Mouse (Mus musculus) bone marrow macrophage, adult 2 months (primary cell): Measurements from ENCODE around the gene Zfp385b. TPM values are rescaled to one million over a fixed set of nuclear protein-coding genes. Genes with fewer than 3 reads are reported as not detected.

Experiments used
- H3K27ac ChIP-seq: 2 replicates; pipeline ENCODE4 v1.5.1; 2012; ENCODE audit warnings: low read depth, low read length; ENCODE audit not compliant: insufficient read depth
- H3K4me1 ChIP-seq: 2 replicates; pipeline ENCODE4 v1.6.1; 2012; ENCODE audit warnings: low read length; ENCODE audit not compliant: control insufficient read depth, insufficient read depth
- H3K4me3 ChIP-seq: 2 replicates; pipeline ENCODE4 v1.5.1; 2012; ENCODE audit warnings: mild to moderate bottlenecking, low read length, moderate library complexity; ENCODE audit not compliant: insufficient read depth
- CTCF ChIP-seq: IDR thresholded peaks from 2 replicates; pipeline ENCODE4 v1.5.1; 2012; ENCODE audit warnings: low read depth, mild to moderate bottlenecking, low read length, moderate library complexity
- POLR2A ChIP-seq: IDR thresholded peaks from 2 replicates; pipeline ENCODE4 v1.6.1; 2012; ENCODE audit warnings: mild to moderate bottlenecking, low read depth, low read length, borderline replicate concordance
- polyA plus RNA-seq: library from polyadenylated mRNA; stranded (reverse); fragments of >200 nt; gene quantifications from 2 replicates; pipeline ENCODE4 v1.2.4, GENCODE M21; 2012; ENCODE audit not compliant: missing spikeins, insufficient read depth, insufficient read length

Gene Zfp385b
- polyA plus RNA-seq, 1 experiment, result not detected

DNA sequence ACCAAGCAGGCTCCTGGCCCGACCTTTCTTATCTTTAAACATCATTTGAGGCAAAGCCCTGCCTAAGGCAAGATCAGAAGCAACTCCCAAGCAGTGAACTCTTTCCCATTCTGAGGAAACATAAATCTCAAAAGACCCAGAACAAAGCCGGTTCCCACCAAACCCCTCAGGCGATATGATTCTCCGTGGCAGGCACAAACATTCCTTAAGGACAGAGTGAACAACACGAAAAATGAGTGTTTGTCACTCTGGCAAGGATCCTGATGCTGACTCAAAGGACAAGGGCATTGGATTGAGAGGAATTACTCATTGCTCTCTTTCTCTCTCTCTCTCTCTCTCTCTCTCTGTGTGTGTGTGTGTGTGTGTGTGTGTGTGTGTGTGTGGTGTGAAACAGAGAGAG lies 105.6 kb downstream of the Zfp385b start:
- TF ChIP-seq POLR2A, result no peak
- no peak for TF ChIP-seq CTCF
- Histone ChIP-seq H3K4me1 (no peaks in the 10 kb centered on the region), H3K27ac (no peak overlapping the region), H3K4me3 (no peak overlapping the region)

DNA sequence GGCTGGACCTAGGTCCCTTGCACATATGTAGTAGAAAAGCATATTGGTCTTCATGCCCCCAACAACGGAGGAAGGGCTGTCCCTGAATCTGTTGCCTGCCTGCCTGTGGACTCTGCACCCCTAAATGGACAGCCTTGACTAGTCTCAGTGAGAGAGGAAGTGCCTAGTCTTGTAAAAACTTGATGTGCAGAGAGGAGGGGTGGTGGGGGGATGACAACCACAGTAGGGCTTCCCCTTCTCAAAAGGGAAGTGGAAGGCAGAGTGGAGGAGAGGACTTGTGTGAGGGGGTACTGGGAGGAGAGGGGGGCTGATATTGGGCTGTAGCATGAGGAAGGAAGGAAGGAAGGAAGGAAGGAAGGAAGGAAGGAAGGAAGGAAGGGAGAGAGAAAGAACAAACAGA lies 107.7 kb downstream of the Zfp385b start:
- Histone ChIP-seq H3K27ac (no peak overlapping the region), H3K4me1 (no peaks in the 10 kb centered on the region), H3K4me3 (no peak overlapping the region)
- TF ChIP-seq POLR2A (no peak), CTCF (no peak)

DNA sequence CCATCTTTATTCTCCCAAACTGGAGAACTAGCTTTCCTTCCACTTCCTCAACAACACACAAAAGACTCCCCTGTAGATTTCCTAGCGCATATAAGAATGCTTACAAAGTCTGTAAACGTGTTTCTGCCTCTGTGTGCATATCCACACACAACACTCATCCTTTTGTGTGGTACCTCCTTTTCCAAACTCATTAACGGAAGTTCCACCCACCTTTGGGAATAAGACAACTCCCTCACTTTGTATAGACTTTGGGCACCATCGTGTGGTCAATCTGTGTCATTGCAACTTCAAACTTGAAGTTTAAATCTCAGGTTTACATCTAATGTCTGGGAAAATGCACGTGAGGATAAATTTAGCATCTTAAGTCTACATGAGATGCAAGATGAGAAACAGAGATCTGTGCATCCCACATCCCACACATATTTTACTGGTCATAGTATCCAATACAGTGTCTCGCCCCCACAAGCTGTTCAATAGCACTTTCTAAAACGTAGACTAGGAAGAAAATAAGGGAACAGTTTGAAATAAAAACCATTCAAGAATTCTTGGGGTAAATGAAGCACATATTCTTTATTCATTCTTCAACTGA lies 110.1 kb downstream of the Zfp385b start:
- H3K4me3 ChIP-seq, result no peak overlapping the region
- no peaks in the 10 kb centered on the region for H3K4me1 ChIP-seq
- H3K27ac ChIP-seq, result no peak overlapping the region
- TF ChIP-seq POLR2A (no peak), CTCF (no peak)

- peaks cover 3% of the 10 kb centered on the region; the same call in 1 of the 2 replicates for H3K4me1 ChIP-seq
Measured at GRCm38 (mm10) chr2:77707138-77707537, 112.3 kb downstream of the Zfp385b start.

DNA sequence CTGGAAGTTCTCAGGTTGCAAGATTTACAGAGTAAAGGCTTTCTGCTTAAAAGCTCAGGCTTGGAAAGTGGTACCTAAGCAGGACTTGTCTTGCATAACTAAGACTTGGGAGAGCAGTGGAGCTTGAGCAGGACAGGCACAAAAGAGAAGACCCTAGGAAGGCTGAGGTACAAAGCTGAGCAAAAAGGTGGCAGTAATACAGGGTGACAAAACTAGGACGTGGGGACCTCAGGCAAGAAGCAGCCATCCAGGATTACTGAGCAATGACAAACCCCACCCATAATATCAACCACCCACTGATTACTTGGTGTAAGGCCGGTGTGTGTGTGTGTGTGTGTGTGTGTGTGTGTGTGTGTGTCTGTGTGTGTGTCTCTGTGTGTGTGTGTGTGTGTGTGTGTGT lies 114.0 kb downstream of the Zfp385b start:
- peaks cover 3% of the 10 kb centered on the region; the same call in 1 of the 2 replicates for H3K4me1 ChIP-seq
- H3K4me3 ChIP-seq, result no peak overlapping the region
- TF ChIP-seq CTCF, result no peak
- no peak for TF ChIP-seq POLR2A
- H3K27ac ChIP-seq, result no peak overlapping the region

More at GRCm38 (mm10) chr2:77707138-77707537, 112.3 kb downstream of the Zfp385b start:
- TF ChIP-seq CTCF (no peak), POLR2A (no peak)
- Histone ChIP-seq H3K27ac (no peak overlapping the region), H3K4me3 (no peak overlapping the region)

- Histone ChIP-seq H3K4me3 (no peak overlapping the region), H3K27ac (no peak overlapping the region), H3K4me1 (peaks cover 3% of the 10 kb centered on the region; the same call in 1 of the 2 replicates)
- TF ChIP-seq POLR2A (no peak), CTCF (no peak)
Measured at GRCm38 (mm10) chr2:77703080-77703479, 116.4 kb downstream of the Zfp385b start.

DNA sequence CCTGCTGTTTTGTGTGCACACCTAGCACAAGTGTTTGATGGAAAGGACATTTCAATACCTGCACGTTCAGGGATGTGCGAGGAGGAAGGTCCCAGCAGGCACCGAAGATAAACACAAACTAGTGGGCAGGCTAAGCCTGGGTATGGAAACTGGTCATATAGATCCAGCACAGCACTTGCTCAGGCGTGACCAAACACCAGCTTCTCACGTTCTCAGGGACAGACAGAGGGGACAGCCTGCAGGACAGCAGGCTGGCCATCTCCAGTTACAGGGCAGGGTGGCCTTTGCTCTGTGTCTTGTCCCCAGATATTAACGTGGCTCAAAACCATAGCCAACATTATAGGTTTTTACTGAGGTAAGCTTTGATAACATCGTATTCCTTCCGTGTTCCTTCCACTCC lies 128.3 kb downstream of the Zfp385b start:
- Histone ChIP-seq H3K4me1 (no peaks in the 10 kb centered on the region), H3K27ac (no peak overlapping the region), H3K4me3 (no peak overlapping the region)
- no peak for TF ChIP-seq POLR2A
- no peak for TF ChIP-seq CTCF

GRCm38 (mm10) chr2:77690316-77690715 lies 129.1 kb downstream of the Zfp385b start:
- TF ChIP-seq POLR2A, result no peak
- TF ChIP-seq CTCF, result no peak
- Histone ChIP-seq H3K4me3 (no peak overlapping the region), H3K27ac (no peak overlapping the region), H3K4me1 (no peaks in the 10 kb centered on the region)

- TF ChIP-seq POLR2A, result no peak
- TF ChIP-seq CTCF, result no peak
- Histone ChIP-seq H3K4me3 (no peak overlapping the region), H3K4me1 (no peaks in the 10 kb centered on the region), H3K27ac (no peak overlapping the region)
Measured at GRCm38 (mm10) chr2:77688651-77689050, 130.8 kb downstream of the Zfp385b start.

DNA sequence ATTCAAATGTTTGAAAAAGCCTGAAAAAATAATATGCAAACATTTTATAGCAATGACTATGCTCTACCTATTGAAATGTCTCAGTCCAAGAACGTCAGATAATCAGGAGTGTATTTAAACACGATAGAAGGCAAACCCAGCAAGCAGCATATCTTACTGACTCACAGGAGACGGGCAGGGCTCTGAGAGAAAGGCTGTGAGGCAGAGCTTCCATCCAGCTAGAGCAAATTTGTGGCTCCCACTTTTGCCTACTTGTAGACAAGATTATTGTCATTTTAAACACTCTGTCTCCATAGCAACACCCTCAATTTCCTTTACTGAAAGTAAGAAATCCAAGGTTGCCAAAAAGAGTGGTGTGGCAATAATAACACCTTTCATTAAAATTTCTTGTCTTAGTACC lies 135.4 kb downstream of the Zfp385b start:
- no peak for TF ChIP-seq POLR2A
- TF ChIP-seq CTCF, result no peak
- Histone ChIP-seq H3K27ac (no peak overlapping the region), H3K4me1 (no peaks in the 10 kb centered on the region), H3K4me3 (no peak overlapping the region)

DNA sequence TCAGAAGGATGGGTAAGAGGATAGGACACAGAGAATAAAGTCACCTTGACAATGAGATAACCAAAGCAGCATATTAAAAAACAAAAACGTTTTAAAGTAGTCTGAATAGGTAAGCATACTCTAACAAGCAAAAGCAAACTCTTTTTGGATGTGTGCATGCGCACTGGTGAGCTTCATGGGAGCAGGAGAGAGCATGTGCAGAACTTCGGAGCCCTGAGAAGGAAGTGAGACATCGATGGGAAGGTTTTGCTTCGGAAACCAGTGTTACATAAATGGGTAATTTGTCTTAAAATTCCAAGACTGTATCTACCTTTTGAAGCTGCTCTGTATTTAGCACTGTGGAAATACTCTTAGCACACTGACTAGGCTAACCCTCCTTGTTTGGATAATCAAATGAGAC lies 137.2 kb downstream of the Zfp385b start:
- Histone ChIP-seq H3K4me1 (no peaks in the 10 kb centered on the region), H3K27ac (no peak overlapping the region), H3K4me3 (no peak overlapping the region)
- no peak for TF ChIP-seq CTCF
- no peak for TF ChIP-seq POLR2A
